Mouse (Mus musculus) intestine, embryonic 16.5 days (tissue): ENCODE measurements around the gene Naip1. TPM values are rescaled to one million over a fixed set of nuclear protein-coding genes. Genes with fewer than 3 reads are reported as not detected.
"Not testable (repeated sequence)": the region's sequence is repeated elsewhere in the genome, so short reads cannot be mapped to it uniquely, and the experiment has no call there.

Experiments used
- ATAC-seq: fragments of 200-750 bp; cut with Nextera tagmentation; 2 replicates; pipeline ENCODE4 v1.8.0; 2017; ENCODE audit warnings: moderate TSS enrichment, moderate library complexity
- H3K27ac ChIP-seq: fragments of 300-500 bp; sonication (generic); 2 replicates; pipeline ENCODE4 v1.5.1; 2014; ENCODE audit warnings: mild to moderate bottlenecking, low read length
- H3K27me3 ChIP-seq: fragments of 300-500 bp; sonication (generic); replicated peaks from 2 replicates; pipeline ENCODE4 v1.6.1; 2014; ENCODE audit warnings: low read length, control low read depth, mixed read lengths; ENCODE audit not compliant: control insufficient read depth, insufficient read depth
- H3K36me3 ChIP-seq: fragments of 300-500 bp; sonication (generic); 2 replicates; pipeline ENCODE4 v1.6.1; 2014; ENCODE audit warnings: low read length, control low read depth; ENCODE audit not compliant: control insufficient read depth, insufficient read depth
- H3K4me1 ChIP-seq: fragments of 300-500 bp; sonication (generic); 2 replicates; pipeline ENCODE4 v1.6.1; 2014; ENCODE audit warnings: low read length, control low read depth, mixed read lengths; ENCODE audit not compliant: control insufficient read depth, insufficient read depth
- H3K4me2 ChIP-seq: fragments of 300-500 bp; sonication (generic); 2 replicates; pipeline ENCODE4 v1.6.1; 2014; ENCODE audit warnings: low read depth, low read length, control low read depth
- H3K4me3 ChIP-seq: fragments of 300-500 bp; sonication (generic); 2 replicates; pipeline ENCODE4 v1.5.1; 2014; ENCODE audit warnings: mild to moderate bottlenecking, low read length
- H3K9ac ChIP-seq: fragments of 300-500 bp; sonication (generic); 2 replicates; pipeline ENCODE4 v1.6.1; 2014; ENCODE audit warnings: low read depth, low read length
- H3K9me3 ChIP-seq: fragments of 300-500 bp; sonication (generic); 2 replicates; pipeline ENCODE4 v1.6.1; 2016; ENCODE audit warnings: low read length, control low read depth; ENCODE audit not compliant: control insufficient read depth
- WGBS: fragments of 180-500 bp; shearing (Covaris S2); extraction: QIAGEN DNeasy Blood & Tissue Kit; methylation state at CpG from one replicate; pipeline ENCODE4 v1.1.7; 2014; 5-methylcytosine and 5-hydroxymethylcytosine counted together
- polyA plus RNA-seq: library from polyadenylated mRNA; unstranded; fragments of >200 nt; fragmentation: Nextera tagmentation; extraction: Ambion mirVana; gene quantifications from 2 replicates; pipeline ENCODE4 v1.2.1, GENCODE M21; 2015

Naip1 gene
- polyA plus RNA-seq = 9.1 and 15.4 TPM in 2 replicates

GRCm38 (mm10) chr13:100452415-100453127 is at the start of gene Naip1:
Gene Naip1, minus strand, starts transcription at chr13:100452869.
- H3K9ac ChIP-seq, H3K36me3 ChIP-seq, H3K9me3 ChIP-seq, H3K4me1 ChIP-seq, H3K27me3 ChIP-seq: not testable (repeated sequence)
- peak; percentile 56 for ATAC-seq
- H3K4me3 ChIP-seq = peak within 1 kb of the TSS; percentile 23
- WGBS = 69% methylated on average over 8 of the region's 8 CpGs
- peak within 1 kb of the TSS; percentile 70 for H3K27ac ChIP-seq
- H3K4me2 ChIP-seq = peak within 1 kb of the TSS; percentile 9; the same call in 1 of the 2 replicates

DNA sequence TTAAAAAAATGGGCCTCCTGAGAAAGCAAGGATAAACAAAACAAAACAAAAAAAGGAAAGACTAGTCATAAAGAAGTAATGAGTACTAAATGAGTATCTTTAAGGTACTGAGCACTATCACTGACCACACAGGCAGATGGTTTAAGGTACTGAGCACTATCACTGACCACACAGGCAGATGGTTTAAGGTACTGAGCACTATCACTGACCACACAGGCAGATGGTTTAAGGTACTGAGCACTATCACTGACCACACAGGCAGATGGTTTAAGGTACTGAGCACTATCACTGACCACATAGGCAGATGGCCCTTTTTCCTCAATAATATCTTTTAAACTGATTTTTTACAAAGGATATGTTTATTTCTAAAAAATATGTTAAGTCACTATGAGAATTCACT is 47.0 kb upstream of the Naip1 start:
- not testable (repeated sequence) for H3K36me3 ChIP-seq, H3K9me3 ChIP-seq, H3K27me3 ChIP-seq, H3K4me3 ChIP-seq, H3K9ac ChIP-seq, ATAC-seq, H3K27ac ChIP-seq, H3K4me2 ChIP-seq, H3K4me1 ChIP-seq

DNA sequence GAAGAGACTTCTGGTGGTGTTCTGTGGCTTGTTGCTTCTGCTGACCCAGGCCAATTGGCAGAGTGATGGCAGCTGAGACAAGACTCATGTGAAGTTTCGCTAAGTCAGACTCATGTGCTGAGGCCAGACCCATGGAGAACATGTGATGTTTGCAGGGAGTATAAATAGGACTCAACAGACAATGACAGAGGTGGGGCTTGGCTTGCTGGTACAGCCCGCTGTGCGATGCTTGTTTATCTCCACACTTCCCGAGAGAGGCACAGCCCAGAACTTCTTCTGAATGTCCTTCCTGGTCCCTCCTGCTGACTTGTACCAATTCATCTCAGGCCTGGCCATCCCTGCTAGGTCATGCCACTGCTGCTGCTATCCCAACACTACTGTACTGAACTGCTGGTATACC is 42.7 kb upstream of the Naip1 start:
- no peaks in the 10 kb centered on the region for H3K36me3 ChIP-seq
- WGBS = 83% methylated on average over 4 of the region's 4 CpGs

DNA sequence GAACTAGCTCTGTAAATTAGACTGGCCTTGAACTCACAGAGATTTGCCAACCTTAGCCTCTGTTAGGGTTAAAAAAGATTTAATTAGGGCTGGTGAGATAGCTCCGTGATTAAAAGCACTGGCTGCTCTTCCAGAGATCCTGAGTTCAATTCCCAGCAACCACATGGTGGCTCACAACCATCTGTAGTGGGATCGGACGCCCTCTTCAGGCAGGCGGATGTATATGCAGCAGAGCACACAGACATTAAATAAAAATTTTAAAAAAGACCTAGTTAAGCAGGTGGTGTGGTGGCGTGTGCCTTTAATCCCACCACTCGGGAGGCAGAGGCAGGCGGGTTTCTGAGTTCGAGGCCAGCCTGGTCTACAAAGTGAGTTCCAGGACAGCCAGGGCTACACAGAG is 41.7 kb upstream of the Naip1 start:
- ATAC-seq = not testable (repeated sequence)

More for the DNA sequence above, 42.7 kb upstream of the Naip1 start:
- H3K9ac ChIP-seq = no peak overlapping the region
- H3K9me3 ChIP-seq = no peaks in the 10 kb centered on the region
- no peak overlapping the region for H3K4me3 ChIP-seq
- H3K27me3 ChIP-seq = no peaks in the 10 kb centered on the region
- no peak for ATAC-seq
- H3K27ac ChIP-seq = no peak overlapping the region
- peaks cover 12% of the 10 kb centered on the region; the same call in 1 of the 2 replicates for H3K4me1 ChIP-seq
- H3K4me2 ChIP-seq = no peak overlapping the region

GRCm38 (mm10) chr13:100493313-100493712 is 40.6 kb upstream of the Naip1 start:
- peak; percentile 37 for ATAC-seq

More for the DNA sequence above, 41.7 kb upstream of the Naip1 start:
- not testable (repeated sequence) for H3K9ac ChIP-seq, H3K4me3 ChIP-seq, H3K9me3 ChIP-seq, H3K27ac ChIP-seq, H3K4me2 ChIP-seq, H3K36me3 ChIP-seq, H3K27me3 ChIP-seq
- WGBS = 58% methylated on average over 8 of the region's 8 CpGs
- peaks cover 12% of the 10 kb centered on the region; the same call in 1 of the 2 replicates for H3K4me1 ChIP-seq

DNA sequence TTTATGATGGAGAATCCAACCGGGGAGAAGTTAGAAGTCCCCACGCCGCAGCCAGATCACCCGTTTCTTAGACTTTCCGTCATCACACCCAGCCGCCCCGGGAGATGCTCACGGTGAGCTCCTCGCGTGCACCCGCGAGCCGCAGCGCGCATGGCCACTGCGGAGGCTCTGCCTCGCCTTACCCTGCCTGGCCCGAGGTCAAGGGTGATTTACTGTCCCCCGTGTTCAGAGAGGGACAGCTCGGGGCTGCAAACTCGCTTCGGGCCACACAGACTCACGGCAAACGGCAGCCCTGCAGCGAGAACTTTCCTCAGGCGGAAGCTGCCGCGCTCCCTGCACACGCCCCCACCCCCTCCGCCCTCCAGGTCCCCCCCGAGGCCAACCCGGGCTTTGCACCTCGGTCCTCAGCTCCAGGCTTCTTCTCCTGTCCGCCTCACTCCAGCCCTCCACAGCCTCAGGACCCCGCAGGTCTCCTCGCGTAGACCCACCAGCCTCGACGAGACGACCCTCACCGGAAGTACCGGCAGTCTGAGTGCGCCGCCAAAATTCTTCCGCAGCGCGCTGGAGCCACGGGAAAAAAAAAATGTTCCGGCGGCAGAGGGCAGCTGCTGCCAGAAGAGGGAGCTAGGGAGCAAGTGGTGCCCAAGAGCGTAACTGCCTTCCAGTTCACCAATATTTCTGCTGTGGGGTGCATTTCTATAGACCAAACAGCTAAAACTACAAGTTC is 39.6 kb upstream of the Naip1 start, which contains the start of gene Gtf2h2:
Gtf2h2 (minus strand) TSS at position 519 of the 727 bp plus-strand sequence.
- ATAC-seq = peak; percentile 86
- Histone ChIP-seq H3K36me3 (no peaks in the 10 kb centered on the region), H3K4me1 (peaks cover 12% of the 10 kb centered on the region; the same call in 1 of the 2 replicates), H3K9ac (peak within 1 kb of the TSS; percentile 95), H3K27me3 (no peaks in the 10 kb centered on the region), H3K27ac (peak within 1 kb of the TSS; percentile 90), H3K4me2 (peak within 1 kb of the TSS; percentile 64), H3K9me3 (no peaks in the 10 kb centered on the region), H3K4me3 (peak within 1 kb of the TSS; percentile 89)
- WGBS = under 1% methylated on average over 50 of the region's 51 CpGs

More at GRCm38 (mm10) chr13:100493313-100493712, 40.6 kb upstream of the Naip1 start:
- Histone ChIP-seq H3K9ac (no peak overlapping the region), H3K4me2 (no peak overlapping the region), H3K27ac (peak overlapping the region; percentile 29; the same call in 1 of the 2 replicates), H3K4me3 (no peak overlapping the region), H3K27me3 (no peaks in the 10 kb centered on the region), H3K4me1 (peaks cover 12% of the 10 kb centered on the region; the same call in 1 of the 2 replicates), H3K9me3 (no peaks in the 10 kb centered on the region), H3K36me3 (no peaks in the 10 kb centered on the region)
- WGBS = 54% methylated on average over 8 of the region's 8 CpGs

DNA sequence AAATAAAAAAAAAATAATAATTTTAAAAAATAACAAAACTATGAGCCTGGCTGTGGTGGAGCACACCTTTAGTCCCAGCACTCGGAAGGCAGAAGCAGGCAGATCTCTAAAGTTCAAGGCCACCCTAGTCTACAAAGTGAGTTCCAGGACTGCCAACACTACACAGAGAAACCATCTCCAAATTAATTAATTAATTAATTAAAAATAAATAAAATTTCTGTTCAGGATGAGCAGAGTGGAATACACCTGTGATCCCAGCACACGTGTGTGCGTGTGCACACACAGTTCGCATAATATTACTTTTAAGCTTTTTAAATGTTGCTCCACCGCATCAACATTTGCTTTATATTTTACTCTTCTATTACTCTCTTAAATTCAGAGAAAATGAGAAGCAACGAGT is 39.0 kb upstream of the Naip1 start:
- H3K4me1 ChIP-seq = peaks cover 12% of the 10 kb centered on the region; the same call in 1 of the 2 replicates
- peak overlapping the region; percentile 95 for H3K9ac ChIP-seq
- H3K27me3 ChIP-seq = no peaks in the 10 kb centered on the region
- H3K4me3 ChIP-seq = peak overlapping the region; percentile 89
- H3K27ac ChIP-seq = peak overlapping the region; percentile 90
- H3K4me2 ChIP-seq = peak overlapping the region; percentile 64
- H3K36me3 ChIP-seq = peaks cover under 1% of the 10 kb centered on the region; the same call in 1 of the 2 replicates
- 13% methylated on average over 6 of the region's 6 CpGs for WGBS
- ATAC-seq = no peak
- H3K9me3 ChIP-seq = no peaks in the 10 kb centered on the region

DNA sequence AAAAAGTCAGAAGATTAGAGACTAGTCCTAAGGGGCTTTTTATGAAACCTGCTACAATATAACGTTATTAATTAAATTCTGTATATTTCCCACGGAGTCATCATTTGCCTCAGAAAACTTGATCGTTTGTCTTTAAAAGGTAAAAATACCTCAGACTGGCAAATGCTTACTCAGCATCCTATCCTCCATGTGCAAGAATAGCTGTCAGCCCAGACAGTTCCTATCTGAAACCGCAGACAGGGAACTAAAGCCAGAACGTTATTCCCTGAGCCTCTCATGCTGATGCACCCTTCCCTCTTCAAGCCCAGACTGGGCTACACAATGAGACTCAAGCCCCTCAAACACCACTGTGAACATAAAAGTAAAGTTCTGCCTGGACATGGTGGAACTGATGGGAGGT is 37.8 kb upstream of the Naip1 start:
- ATAC-seq = no peak
- Histone ChIP-seq H3K9ac (no peak overlapping the region; the same call in 1 of the 2 replicates), H3K4me2 (peak overlapping the region; percentile 33; the same call in 1 of the 2 replicates), H3K36me3 (peaks cover 3% of the 10 kb centered on the region; the same call in 1 of the 2 replicates), H3K4me3 (0 out of 2 replicates have a peak overlapping the region, but pooled peaks have one; percentile 16), H3K9me3 (no peaks in the 10 kb centered on the region), H3K4me1 (peaks cover 12% of the 10 kb centered on the region; the same call in 1 of the 2 replicates), H3K27me3 (no peaks in the 10 kb centered on the region), H3K27ac (no peak overlapping the region)
- 82% methylated on average over 5 of the region's 5 CpGs for WGBS

GRCm38 (mm10) chr13:100483610-100484009 is 30.9 kb upstream of the Naip1 start:
- Histone ChIP-seq H3K9ac (no peak overlapping the region), H3K36me3 (peaks cover 14% of the 10 kb centered on the region), H3K27me3 (no peaks in the 10 kb centered on the region), H3K4me1 (no peaks in the 10 kb centered on the region), H3K27ac (no peak overlapping the region), H3K4me3 (no peak overlapping the region), H3K4me2 (no peak overlapping the region), H3K9me3 (no peaks in the 10 kb centered on the region)
- ATAC-seq = no peak
- WGBS = 64% methylated on average over 7 of the region's 7 CpGs
